Mouse (Mus musculus) left cerebral cortex, adult 18-20 months (tissue): ENCODE results near the gene Sdf2l1. TPM values are rescaled to one million over a fixed set of nuclear protein-coding genes. Genes with fewer than 3 reads are reported as not detected.
"Not testable (repeated sequence)": the region's sequence is repeated elsewhere in the genome, so short reads cannot be mapped to it uniquely, and the experiment has no call there.

ENCODE experiments used
- DNase-seq, 2 experiments: peaks; one replicate each; pipeline ENCODE4 v3.0.0; 2021 to 2022; ENCODE audit warnings: low spot score in 2 of 2, mixed read lengths in 1 of 2
- long read RNA-seq, 2 experiments: library from polyadenylated mRNA; stranded (forward); transcript quantifications; one replicate each; pipeline ENCODE4 v2.0.0; 2021
- total RNA-seq, 2 experiments: library from RNA; stranded (reverse); gene quantifications; 2 replicates each; pipeline ENCODE4 v1.2.3; 2021

Sdf2l1 gene
- total RNA-seq, result 10 to 100 TPM; 28.1 to 30.8 TPM
- long read RNA-seq, experiment 1, transcript Sdf2l1-201 (3 exons, 1,108 nt), result major isoform, 38 of 41 reads
- long read RNA-seq, experiment 1, partial matches to known transcripts, result 2 of 41 reads
- long read RNA-seq, experiment 1, other reads (novel, unspliced or antisense), result 1 of 41 reads
- long read RNA-seq, experiment 2, transcript Sdf2l1-201 (3 exons, 1,108 nt), result major isoform, 16 of 17 reads
- long read RNA-seq, experiment 2, partial matches to known transcripts, result 0 of 17 reads
- long read RNA-seq, experiment 2, other reads (novel, unspliced or antisense), result 1 of 17 reads

GRCm38 (mm10) chr16:17132089-17132905 is at the start of gene Sdf2l1:
TSS of gene Sdf2l1 (minus strand) at chr16:17132383.
- peak; percentile 98 to 99 for DNase-seq

- DNase-seq, result no peak
Observed at GRCm38 (mm10) chr16:17181382-17181781, 49.2 kb upstream of the Sdf2l1 start.

- DNase-seq, result no peak
Observed at GRCm38 (mm10) chr16:17179706-17180105, 47.5 kb upstream of the Sdf2l1 start.

GRCm38 (mm10) chr16:17177623-17178170 is 45.5 kb upstream of the Sdf2l1 start:
- DNase-seq, result no peak

- no peak for DNase-seq
Observed at GRCm38 (mm10) chr16:17175765-17176164, 43.6 kb upstream of the Sdf2l1 start.

- no peak for DNase-seq
Observed at GRCm38 (mm10) chr16:17168049-17168448, 35.9 kb upstream of the Sdf2l1 start.

GRCm38 (mm10) chr16:17167179-17167578 is 35.0 kb upstream of the Sdf2l1 start:
- no peak for DNase-seq

GRCm38 (mm10) chr16:17165478-17165877 is 33.3 kb upstream of the Sdf2l1 start:
- DNase-seq, result not testable (repeated sequence)

GRCm38 (mm10) chr16:17154346-17154745 is 22.2 kb upstream of the Sdf2l1 start:
- DNase-seq, result no peak

- no peak for DNase-seq
Observed at GRCm38 (mm10) chr16:17151874-17152273, 19.7 kb upstream of the Sdf2l1 start.

GRCm38 (mm10) chr16:17150520-17151258 is 18.5 kb upstream of the Sdf2l1 start:
- DNase-seq, result no peak

- no peak for DNase-seq
Observed at GRCm38 (mm10) chr16:17148084-17148483, 15.9 kb upstream of the Sdf2l1 start.

GRCm38 (mm10) chr16:17147391-17147929 is 15.3 kb upstream of the Sdf2l1 start:
- DNase-seq, result peak; percentile 24 to 32

- peak; percentile 72 to 82 for DNase-seq
Observed at GRCm38 (mm10) chr16:17146772-17147235, 14.6 kb upstream of the Sdf2l1 start, which contains the start of gene Ccdc116. TSS of gene Ccdc116 (minus strand) at chr16:17147229.

GRCm38 (mm10) chr16:17144339-17144738 is 12.2 kb upstream of the Sdf2l1 start, which contains the start of gene Ydjc:
TSS of gene Ydjc (plus strand) at chr16:17144621.
- DNase-seq, result no peak

- DNase-seq, result no peak
Observed at GRCm38 (mm10) chr16:17137355-17137754, 5.2 kb upstream of the Sdf2l1 start.

- DNase-seq, result no peak
Observed at GRCm38 (mm10) chr16:17132906-17133200, 670 bp upstream of the Sdf2l1 start.

GRCm38 (mm10) chr16:17131191-17132088 is 743 bp downstream of the Sdf2l1 start:
- peak; percentile 20 to 39 for DNase-seq

- DNase-seq, result peak; percentile 40 to 41
Observed at GRCm38 (mm10) chr16:17127292-17127691, 4.9 kb downstream of the Sdf2l1 start.
